ENCODE assay signal across 30 mouse cellular contexts in the genomic region with DNA sequence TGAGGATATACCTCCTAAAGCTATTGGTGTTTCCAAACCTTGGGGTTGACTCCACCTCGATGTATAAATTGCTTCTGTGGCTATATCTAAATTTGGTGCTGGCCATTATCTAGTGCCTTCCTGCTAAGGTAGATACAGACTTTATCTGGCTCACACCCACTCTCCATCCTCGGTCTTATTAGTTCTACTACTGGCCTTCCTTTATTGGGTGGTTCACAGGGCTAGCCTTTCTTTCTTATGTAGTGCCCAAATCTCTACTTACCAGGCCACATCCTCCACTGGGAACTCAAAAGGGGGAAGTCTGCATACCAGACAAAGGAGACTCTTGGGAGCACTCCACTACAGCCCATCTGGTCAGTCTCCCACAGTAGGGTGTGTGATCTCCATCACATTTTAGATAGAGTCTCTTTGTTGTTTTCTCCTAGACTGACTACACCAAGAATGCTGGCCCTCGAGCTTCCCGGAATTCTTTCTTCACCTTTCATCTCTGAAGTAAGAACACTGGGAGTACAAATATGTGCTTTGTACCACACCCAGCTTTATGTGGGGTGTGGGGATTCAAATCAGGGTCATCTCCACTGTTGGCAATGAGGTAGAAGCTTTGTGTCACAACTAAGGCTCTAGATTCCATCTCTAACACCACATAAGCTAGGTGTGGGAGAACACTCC. TPM values are rescaled to one million over a fixed set of nuclear protein-coding genes. Genes with fewer than 3 reads are reported as not detected.
DNase-seq lines count a peak whose midpoint lies in the region; ATAC-seq lines count a peak whose summit lies in the region.
"Had no signal": no experiment of that assay in that cellular context is flagged by ENCODE, and none has a peak within 500 bp of the region (broad histone marks: within the 10 kb centered on the region; RNA-seq: fewer than 3 reads in every experiment).

No protein-coding gene starts in this region.

- no peak overlapping the region for H3K4me3 ChIP-seq in liver, embryonic 11.5 days (ENCODE audit: low read depth, low read length)
- no peak overlapping the region for H3K4me3 ChIP-seq in liver, embryonic 12.5 days
- no peak overlapping the region for H3K4me3 ChIP-seq in midbrain, embryonic 16.5 days (ENCODE audit: low read depth, low read length)
- H3K4me3 ChIP-seq: embryonic facial prominence, embryonic 12.5 days; heart, embryonic 13.5 days; kidney, embryonic 15.5 days; limb, embryonic 15.5 days; lung, embryonic 15.5 days; megakaryocyte, embryonic 14.5 days; midbrain, embryonic 13.5 days had no signal

- H3K36me3 ChIP-seq in liver, embryonic 11.5 days (ENCODE audit: control insufficient read depth, insufficient read depth, low read length), result no peaks in the 10 kb centered on the region
- H3K36me3 ChIP-seq in liver, embryonic 12.5 days, result no peaks in the 10 kb centered on the region
- H3K36me3 ChIP-seq in midbrain, embryonic 16.5 days (ENCODE audit: control insufficient read depth, insufficient read depth, low read length), result no peaks in the 10 kb centered on the region
- H3K36me3 ChIP-seq: embryonic facial prominence, embryonic 12.5 days; heart, embryonic 13.5 days; kidney, embryonic 15.5 days; limb, embryonic 15.5 days; lung, embryonic 15.5 days; midbrain, embryonic 13.5 days had no signal

- peaks cover 37% of the 10 kb centered on the region for H3K4me1 ChIP-seq in liver, embryonic 11.5 days (replicated peaks; ENCODE audit: control insufficient read depth, insufficient read depth, low read length)
- H3K4me1 ChIP-seq in liver, embryonic 12.5 days, result peaks cover 72% of the 10 kb centered on the region
- peaks cover 16% of the 10 kb centered on the region for H3K4me1 ChIP-seq in midbrain, embryonic 16.5 days (ENCODE audit: control insufficient read depth, insufficient read depth, low read length)

- WGBS in liver, embryonic 11.5 days, result 52% methylated on average over 4 of the region's 4 CpGs
- 45% methylated on average over 4 of the region's 4 CpGs for WGBS in liver, embryonic 12.5 days (ENCODE audit: insufficient replicate concordance)
- WGBS in midbrain, embryonic 16.5 days, result 79% methylated on average over 4 of the region's 4 CpGs

- 0 out of 2 replicates have a peak overlapping the region, but pooled peaks have one; percentile 9 for H3K4me2 ChIP-seq in liver, embryonic 11.5 days
- peak overlapping the region; percentile 27 for H3K4me2 ChIP-seq in liver, embryonic 12.5 days
- H3K4me2 ChIP-seq in midbrain, embryonic 16.5 days (ENCODE audit: low read length), result no peak overlapping the region
- H3K4me2 ChIP-seq: embryonic facial prominence, embryonic 12.5 days; heart, embryonic 13.5 days; hindbrain, embryonic 14.5 days; kidney, embryonic 15.5 days; limb, embryonic 15.5 days; lung, embryonic 15.5 days; midbrain, embryonic 13.5 days had no signal

- no peak overlapping the region for H3K27ac ChIP-seq in liver, embryonic 11.5 days (ENCODE audit: low read depth, low read length)
- no peak overlapping the region for H3K27ac ChIP-seq in liver, embryonic 12.5 days
- no peak overlapping the region for H3K27ac ChIP-seq in midbrain, embryonic 16.5 days (ENCODE audit: low read length)
- H3K27ac ChIP-seq: embryonic facial prominence, embryonic 12.5 days; heart, embryonic 13.5 days; hindbrain, embryonic 14.5 days; limb, embryonic 15.5 days; lung, embryonic 15.5 days; midbrain, embryonic 13.5 days had no signal

- H3K9me3 ChIP-seq in liver, embryonic 11.5 days (ENCODE audit: control insufficient read depth, low read length), result no peaks in the 10 kb centered on the region
- H3K9me3 ChIP-seq in liver, embryonic 12.5 days (replicated peaks), result no peaks in the 10 kb centered on the region
- no peaks in the 10 kb centered on the region for H3K9me3 ChIP-seq in midbrain, embryonic 16.5 days (replicated peaks; ENCODE audit: control insufficient read depth, low read length, poor library complexity, severe bottlenecking)
- H3K9me3 ChIP-seq: embryonic facial prominence, embryonic 12.5 days; heart, embryonic 13.5 days; kidney, embryonic 15.5 days; limb, embryonic 15.5 days; lung, embryonic 15.5 days; megakaryocyte, embryonic 14.5 days; midbrain, embryonic 13.5 days had no signal

- no peak for ATAC-seq in liver, embryonic 11.5 days (replicated peaks; ENCODE audit: low FRiP score)
- ATAC-seq in liver, embryonic 12.5 days, result 0 out of 2 replicates have a peak, but pooled peaks have one; percentile 9
- no peak for ATAC-seq in midbrain, embryonic 16.5 days
- ATAC-seq: activated CD4-positive, CD25-positive, alpha-beta regulatory T cell, adult 4 months; forebrain, postnatal 0 days; inflammation-experienced regulatory T-cells, adult 6 months; midbrain, embryonic 13.5 days; Patski had no signal

- H3K27me3 ChIP-seq in liver, embryonic 11.5 days (replicated peaks; ENCODE audit: control insufficient read depth, insufficient read depth, low read length), result no peaks in the 10 kb centered on the region
- peaks cover 20% of the 10 kb centered on the region for H3K27me3 ChIP-seq in liver, embryonic 12.5 days (replicated peaks)
- H3K27me3 ChIP-seq in midbrain, embryonic 16.5 days (ENCODE audit: control insufficient read depth, insufficient read depth, low read depth, low read length), result no peaks in the 10 kb centered on the region
- H3K27me3 ChIP-seq: embryonic facial prominence, embryonic 12.5 days; heart, embryonic 13.5 days; kidney, embryonic 15.5 days; limb, embryonic 15.5 days; lung, embryonic 15.5 days; Patski had no signal

- peak; percentile 5 for DNase-seq in cerebellum, adult 8-10 months
- DNase-seq in cerebellum, postnatal 14 days, result no peak
- no peak for DNase-seq in liver, embryonic 11.5 days (ENCODE audit: low spot score)
- DNase-seq in liver, result no peak
- DNase-seq in thymus, postnatal 0 days (ENCODE audit: low spot score), result no peak
- no peak for DNase-seq in frontal cortex, postnatal 25 days (ENCODE audit: low spot score in 2 of 2)
- DNase-seq: adrenal gland, adult 8-10 months; cerebellum, adult 9-11 months; forebrain, postnatal 0 days; heart, postnatal 36 days; kidney, postnatal 36 days; lung, postnatal 36 days; right cerebral cortex, postnatal 14 days had no signal

- H3K9ac ChIP-seq in liver, embryonic 11.5 days (ENCODE audit: low read depth, low read length), result no peak overlapping the region
- H3K9ac ChIP-seq in liver, embryonic 12.5 days, result no peak overlapping the region
- no peak overlapping the region for H3K9ac ChIP-seq in midbrain, embryonic 16.5 days (ENCODE audit: low read depth, low read length)
- H3K9ac ChIP-seq: embryonic facial prominence, embryonic 12.5 days; forebrain, postnatal 0 days; heart, embryonic 13.5 days; hindbrain, embryonic 14.5 days; kidney, embryonic 15.5 days; limb, embryonic 15.5 days; lung, embryonic 15.5 days; midbrain, embryonic 13.5 days had no signal

RNA-seq across cellular contexts. Expression of gene Rab11fip5, which starts 2.8 kb away (rescaled TPM):
- 1.0 TPM in 2 replicates for polyA plus RNA-seq in liver, embryonic 11.5 days (2014; fragmentation: Nextera tagmentation; extraction: Ambion mirVana)
- polyA plus RNA-seq in liver, embryonic 12.5 days (2016; fragmentation: Nextera tagmentation; extraction: Ambion mirVana), result 0.68 and 0.79 TPM in 2 replicates
- polyA plus RNA-seq in midbrain, embryonic 16.5 days (2015; fragmentation: Nextera tagmentation; extraction: Ambion mirVana), result 20.2 and 21.1 TPM in 2 replicates
- 4.3 and 4.7 TPM in 2 replicates for polyA plus RNA-seq in thymus, postnatal 0 days (2015; fragmentation: Nextera tagmentation; extraction: Ambion mirVana)

RNA-seq across cellular contexts. Expression of gene Sfxn5, which starts 44.0 kb away (rescaled TPM):
- polyA plus RNA-seq in liver, embryonic 11.5 days (2014; fragmentation: Nextera tagmentation; extraction: Ambion mirVana), result 3.8 and 4.0 TPM in 2 replicates
- polyA plus RNA-seq in liver, embryonic 12.5 days (2016; fragmentation: Nextera tagmentation; extraction: Ambion mirVana), result 2.6 and 3.1 TPM in 2 replicates
- polyA plus RNA-seq in midbrain, embryonic 16.5 days (2015; fragmentation: Nextera tagmentation; extraction: Ambion mirVana), result 27.6 and 41.3 TPM in 2 replicates
- 4.4 and 5.1 TPM in 2 replicates for polyA plus RNA-seq in thymus, postnatal 0 days (2015; fragmentation: Nextera tagmentation; extraction: Ambion mirVana)

RNA-seq across cellular contexts. Expression of gene Noto, which starts 46.5 kb away (rescaled TPM):
- not detected in 2 replicates for polyA plus RNA-seq in liver, embryonic 11.5 days (2014; fragmentation: Nextera tagmentation; extraction: Ambion mirVana)
- not detected in 2 replicates for polyA plus RNA-seq in liver, embryonic 12.5 days (2016; fragmentation: Nextera tagmentation; extraction: Ambion mirVana)
- not detected in 2 replicates for polyA plus RNA-seq in midbrain, embryonic 16.5 days (2015; fragmentation: Nextera tagmentation; extraction: Ambion mirVana)
- polyA plus RNA-seq in thymus, postnatal 0 days (2015; fragmentation: Nextera tagmentation; extraction: Ambion mirVana), result 0.22 TPM in 1 of 2 replicates, not detected in the other
- polyA plus RNA-seq: activated CD4-positive, CD25-positive, alpha-beta regulatory T cell, adult 4 months; embryonic facial prominence, embryonic 12.5 days; forebrain, embryonic 11.5 days; forebrain, postnatal 0 days; gonadal fat pad, adult 2 months; heart, embryonic 13.5 days; hindbrain, embryonic 14.5 days; kidney, embryonic 15.5 days; limb, embryonic 15.5 days; midbrain, embryonic 13.5 days; neural tube, embryonic 11.5 days; Patski; urinary bladder, adult 2 months had no signal

RNA-seq across cellular contexts. Expression of gene Smyd5, which starts 54.6 kb away (rescaled TPM):
- polyA plus RNA-seq in liver, embryonic 11.5 days (2014; fragmentation: Nextera tagmentation; extraction: Ambion mirVana), result 65.5 and 68.2 TPM in 2 replicates
- 41.6 and 45.4 TPM in 2 replicates for polyA plus RNA-seq in liver, embryonic 12.5 days (2016; fragmentation: Nextera tagmentation; extraction: Ambion mirVana)
- 73.3 and 78.2 TPM in 2 replicates for polyA plus RNA-seq in midbrain, embryonic 16.5 days (2015; fragmentation: Nextera tagmentation; extraction: Ambion mirVana)
- 28.6 and 29.1 TPM in 2 replicates for polyA plus RNA-seq in thymus, postnatal 0 days (2015; fragmentation: Nextera tagmentation; extraction: Ambion mirVana)
